Mouse (Mus musculus) ovary, postnatal 36 days (tissue): ENCODE measurements around the gene Syvn1.

ENCODE experiments used
- DNase-seq: peaks from one replicate; pipeline ENCODE4 v3.0.0; 2022; ENCODE audit warnings: low spot score, mixed read lengths

Gene Syvn1

GRCm38 (mm10) chr19:6068951-6069350, 22.6 kb downstream of the Syvn1 start:
- no peak for DNase-seq

- DNase-seq: no peak
These were observed 23.5 kb downstream of the Syvn1 start for GRCm38 (mm10) chr19:6069851-6070250.

GRCm38 (mm10) chr19:6070571-6071250, 24.3 kb downstream of the Syvn1 start:
- no peak for DNase-seq

- no peak for DNase-seq
These were observed 24.9 kb downstream of the Syvn1 start for GRCm38 (mm10) chr19:6071261-6071660.

- no peak for DNase-seq
These were observed 27.5 kb downstream of the Syvn1 start for GRCm38 (mm10) chr19:6073889-6074288.

DNA sequence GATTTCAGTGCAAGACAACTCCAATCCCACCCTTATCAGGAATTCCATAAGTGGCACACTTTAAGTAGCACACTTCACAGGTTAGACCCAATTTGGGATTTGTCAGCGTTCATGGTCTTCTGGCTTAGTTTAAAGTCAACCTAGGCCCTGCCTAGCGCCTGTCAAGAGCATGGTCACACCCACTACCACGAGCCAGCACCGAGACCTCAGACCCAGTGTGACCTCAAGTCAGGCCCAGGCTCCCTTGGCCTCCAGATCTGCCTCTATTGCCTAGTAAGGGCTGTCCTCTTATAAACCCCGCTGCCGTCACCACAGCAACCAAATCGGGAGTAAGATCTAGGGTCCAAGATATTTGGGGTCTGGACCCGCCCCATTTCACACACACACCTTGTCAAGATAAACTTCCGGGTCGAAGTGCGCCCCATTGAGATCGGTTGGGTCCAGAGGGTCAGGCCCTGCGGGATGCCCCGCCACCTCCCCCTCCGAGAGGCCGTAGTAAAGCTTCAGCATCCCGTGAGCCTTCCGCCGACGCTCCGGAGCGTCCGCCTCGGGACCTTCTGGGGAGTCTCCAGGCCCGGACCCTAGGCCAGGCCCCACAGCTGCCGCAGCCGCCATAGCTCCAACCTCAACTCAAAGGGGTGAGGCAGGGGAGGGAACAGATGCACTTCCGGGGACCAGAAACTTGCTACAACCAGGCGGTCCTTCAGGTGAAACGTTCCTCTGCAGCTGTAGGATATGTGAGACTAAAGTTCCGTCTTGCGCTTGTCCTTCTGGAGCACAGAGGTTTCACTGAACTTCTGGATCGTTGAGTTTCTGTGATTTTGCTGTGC, 30.4 kb downstream of the Syvn1 start, which contains the start of gene Vps51:
Vps51 (minus strand) TSS at position 668 of the 830 bp plus-strand sequence.
- DNase-seq: peak; percentile 77

GRCm38 (mm10) chr19:6079983-6080480, 33.7 kb downstream of the Syvn1 start, which contains the start of gene Tmem262:
Gene Tmem262, plus strand, starts transcription at chr19:6080033.
- no peak for DNase-seq

DNA sequence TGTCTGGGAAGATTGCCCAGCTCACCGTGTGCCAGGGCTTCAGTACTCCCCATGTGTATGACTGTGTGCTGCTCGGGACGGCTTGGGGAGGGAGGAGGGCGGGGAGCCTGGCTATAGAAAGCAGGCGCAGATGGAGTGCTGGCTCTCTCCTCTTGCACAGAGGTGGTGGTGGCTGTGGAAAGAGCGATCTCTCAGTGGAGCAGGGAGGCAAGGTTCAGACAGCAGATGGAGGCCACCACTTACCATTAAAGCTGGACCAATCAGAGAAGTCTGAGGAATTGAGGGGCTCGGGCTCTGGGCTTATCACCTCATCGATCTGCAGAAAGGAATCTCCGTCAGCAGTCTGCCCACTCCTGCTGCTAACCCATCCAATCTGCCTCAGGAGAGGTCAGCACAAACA, 35.8 kb downstream of the Syvn1 start, which contains the start of gene Gm28374:
Gm28374 (minus strand) TSS at position 101 of the 400 bp plus-strand sequence.
- no peak for DNase-seq

DNA sequence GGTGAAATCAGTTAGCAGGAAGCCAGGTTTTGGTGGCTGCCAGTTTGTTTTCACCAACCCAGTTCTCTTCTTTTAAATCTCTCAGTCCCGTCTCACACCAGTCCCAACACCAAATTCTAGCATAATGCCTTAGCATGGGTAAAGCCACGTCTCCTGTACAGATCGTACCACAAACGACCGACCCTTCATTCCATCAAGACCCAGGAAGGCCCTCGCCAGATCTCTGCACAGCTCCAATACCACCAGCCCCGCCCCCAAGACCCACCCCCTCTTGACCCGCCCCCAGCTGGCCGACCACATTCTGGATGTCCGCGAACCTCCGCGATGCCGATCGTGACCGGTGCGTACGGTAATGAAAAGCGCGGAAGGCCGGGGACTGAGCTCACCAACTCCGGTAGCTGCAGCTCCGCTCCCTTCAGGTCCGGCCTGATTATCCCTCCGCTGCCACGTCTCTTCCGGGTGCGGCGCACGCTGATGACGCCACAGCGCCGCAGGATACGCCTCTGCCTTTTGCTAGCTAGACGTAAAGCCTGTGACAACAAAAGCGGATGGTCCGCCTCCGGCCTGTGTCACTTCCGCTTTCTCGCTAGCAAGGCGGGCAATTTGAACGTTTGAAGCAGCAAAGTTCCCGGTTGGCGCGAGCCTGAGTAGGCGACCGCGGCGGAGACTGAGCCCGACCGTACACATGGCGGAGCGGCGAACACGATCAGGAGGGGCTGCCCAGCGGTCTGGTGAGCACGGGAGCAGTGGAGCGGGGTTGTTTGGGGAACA, 38.3 kb downstream of the Syvn1 start, which contains the start of the genes Zfpl1 and Cdca5:
Zfpl1 (minus strand) TSS at position 479 of the 771 bp plus-strand sequence.
Cdca5 (plus strand) TSS at position 506 of the 771 bp plus-strand sequence.
- peak; percentile 94 for DNase-seq

DNA sequence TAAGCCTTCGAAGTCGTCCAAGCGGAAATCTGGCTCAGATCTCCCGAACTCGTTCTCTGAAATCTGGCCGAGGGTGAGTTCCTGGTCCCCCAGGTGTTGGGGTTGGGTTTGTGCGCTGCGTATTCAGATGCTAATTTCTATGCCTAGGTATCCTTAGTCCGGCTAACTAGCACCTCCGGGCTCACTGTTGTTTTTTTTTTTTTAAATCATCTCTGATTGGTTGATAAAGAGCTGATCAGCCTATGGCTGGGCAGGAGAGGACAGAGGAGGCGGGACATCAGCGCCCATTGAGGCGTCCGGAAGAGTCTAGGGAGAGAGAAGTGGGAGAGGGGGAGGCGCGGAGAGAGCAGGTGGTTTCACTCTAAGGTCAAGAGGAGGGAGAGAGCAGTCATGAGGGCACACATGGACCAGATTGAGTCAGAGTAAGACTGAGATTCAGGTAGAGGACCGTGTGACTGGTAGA, 39.1 kb downstream of the Syvn1 start:
- peak; percentile 52 for DNase-seq

GRCm38 (mm10) chr19:6088841-6089240, 42.5 kb downstream of the Syvn1 start:
- no peak for DNase-seq

DNA sequence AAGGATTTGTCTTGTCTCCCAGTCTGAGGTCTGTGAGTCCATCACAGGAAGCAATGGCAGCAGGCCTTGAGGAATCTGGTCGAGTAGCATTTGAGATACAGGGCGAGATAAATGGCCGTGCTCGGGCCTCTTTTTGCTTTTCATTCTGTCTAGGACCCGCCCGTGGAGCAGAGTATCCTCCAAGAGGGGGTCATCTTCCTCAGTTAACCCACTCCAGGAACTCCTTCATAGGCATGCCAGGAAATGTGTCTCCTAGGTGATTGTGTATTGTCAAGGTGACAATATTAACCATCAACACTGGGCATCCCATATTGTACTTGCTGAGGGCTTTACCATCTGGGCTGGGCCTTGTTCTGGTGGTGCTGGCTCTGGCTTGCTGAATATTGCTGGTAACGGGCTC, 47.7 kb downstream of the Syvn1 start, which contains the start of gene AC131692.1:
AC131692.1 (plus strand) TSS at position 301 of the 400 bp plus-strand sequence.
- no peak for DNase-seq

DNA sequence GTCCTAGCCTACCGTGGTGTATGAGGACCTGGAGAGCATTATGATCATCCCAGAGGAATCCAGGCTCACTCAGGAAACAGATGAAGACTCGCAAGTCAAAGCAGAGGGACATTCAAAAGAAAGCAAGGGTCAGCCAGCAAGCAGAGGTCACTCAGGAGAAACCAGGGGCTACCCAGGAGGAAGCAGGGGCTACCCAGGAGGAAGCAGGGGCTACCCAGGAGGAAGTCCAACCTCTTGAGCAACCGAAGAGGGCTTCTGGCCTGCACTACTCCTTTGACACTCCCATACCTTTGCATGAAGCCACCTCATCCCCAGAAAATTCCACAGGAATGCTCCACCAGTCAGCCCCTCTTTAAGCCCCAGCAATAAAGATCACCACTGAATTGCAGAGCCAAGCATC, 51.5 kb downstream of the Syvn1 start:
- no peak for DNase-seq

- DNase-seq: no peak
These were observed 54.8 kb downstream of the Syvn1 start for GRCm38 (mm10) chr19:6101186-6101585.

DNA sequence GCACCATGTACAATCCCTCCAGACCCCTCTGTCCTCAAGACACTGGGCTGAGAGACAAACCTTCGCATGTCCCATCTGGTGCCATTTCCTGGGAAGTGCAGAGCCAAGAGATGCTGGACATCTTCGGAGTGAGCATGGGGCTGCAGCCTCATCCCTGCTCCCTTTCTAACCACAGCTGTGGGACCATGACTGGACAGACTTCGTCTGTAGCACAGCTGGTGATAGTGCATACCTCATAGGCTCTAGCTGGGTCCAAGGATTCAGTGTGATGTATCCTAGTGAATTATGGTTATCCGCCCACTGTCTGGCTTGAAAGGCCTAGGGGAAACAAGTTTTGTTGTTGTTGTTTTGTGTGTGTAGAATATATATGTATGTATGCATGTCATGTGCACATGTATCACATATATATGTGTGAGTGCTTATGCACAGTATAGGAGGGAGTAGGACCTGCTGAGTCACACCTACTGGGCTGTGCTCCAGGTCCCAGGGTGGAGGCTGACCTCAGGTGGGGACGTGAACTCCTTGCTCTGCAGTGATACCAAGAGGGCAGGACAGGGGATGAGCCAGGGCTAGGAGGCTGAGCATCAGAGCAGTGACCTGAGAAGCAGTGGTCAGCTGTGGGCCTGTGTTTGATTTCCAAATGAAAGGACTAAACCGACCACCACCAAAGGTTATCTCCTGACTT, 55.9 kb downstream of the Syvn1 start:
- DNase-seq: no peak
